Mouse (Mus musculus) layer of hippocampus, postnatal 25 days (tissue): ENCODE data around the gene Hebp2. TPM values are rescaled to one million over a fixed set of nuclear protein-coding genes. Genes with fewer than 3 reads are reported as not detected.

Experiments used
- DNase-seq, 2 experiments: peaks; one replicate each; pipeline ENCODE4 v3.0.0; 2022; ENCODE audit warnings: mixed read lengths in 2 of 2, low spot score in 1 of 2; ENCODE audit errors: extremely low spot score in 1 of 2
- total RNA-seq, 2 experiments: library from RNA; stranded (reverse); gene quantifications; 2 replicates each; pipeline ENCODE4 v1.2.3; 2021

The Hebp2 gene
- total RNA-seq, 2 experiments from 2014 or later: 1.9 to 3.3 TPM

GRCm38 (mm10) chr10:18511496-18511895 lies 34.4 kb downstream of the Hebp2 start:
- DNase-seq: no peak

- no peak for DNase-seq
Measured at GRCm38 (mm10) chr10:18510663-18511062, 35.2 kb downstream of the Hebp2 start.

GRCm38 (mm10) chr10:18508586-18508985 lies 37.3 kb downstream of the Hebp2 start:
- DNase-seq: peak in 1 of 2 experiments; percentile 24

- no peak for DNase-seq
Measured at GRCm38 (mm10) chr10:18507869-18508473, 37.9 kb downstream of the Hebp2 start.

- no peak for DNase-seq
Measured at GRCm38 (mm10) chr10:18506501-18506946, 39.4 kb downstream of the Hebp2 start.

GRCm38 (mm10) chr10:18505690-18506089 lies 40.2 kb downstream of the Hebp2 start:
- no peak for DNase-seq

- DNase-seq: no peak
Measured at GRCm38 (mm10) chr10:18501997-18502396, 43.9 kb downstream of the Hebp2 start.

GRCm38 (mm10) chr10:18497066-18497465 lies 48.8 kb downstream of the Hebp2 start:
- no peak for DNase-seq

- DNase-seq: no peak
Measured at GRCm38 (mm10) chr10:18494249-18494648, 51.6 kb downstream of the Hebp2 start.

GRCm38 (mm10) chr10:18493010-18493894 lies 52.6 kb downstream of the Hebp2 start:
- DNase-seq: no peak

GRCm38 (mm10) chr10:18491952-18492351 lies 53.9 kb downstream of the Hebp2 start:
- DNase-seq: no peak

GRCm38 (mm10) chr10:18489936-18490335 lies 55.9 kb downstream of the Hebp2 start:
- no peak for DNase-seq

Other genes with a start within 250 kb of the Hebp2 start
- gene Nhsl1, start 227.1 kb downstream of the Hebp2 start, total RNA-seq: 10 to 100 TPM; 48.9 to 49.6 TPM
- gene Arfgef3, start 197.9 kb upstream of the Hebp2 start, total RNA-seq: 10 to 100 TPM; 80.0 to 89.5 TPM
- gene Gm4922, start 240.7 kb upstream of the Hebp2 start, total RNA-seq: not detected